Mouse (Mus musculus): Measurements from ENCODE around the gene Pus1.

GRCm38 (mm10) chr5:110779998-110780760 is at the start of gene Pus1:
- TF ChIP-seq CTCF (IDR thresholded peaks at IDR 0.05; ENCODE audit: borderline replicate concordance, insufficient read depth, low read depth, low read length), result no peak
- peak; percentile 53; the same call in 1 of the 2 replicates for TF ChIP-seq POLR2A (IDR thresholded peaks at IDR 0.05; ENCODE audit: borderline replicate concordance, insufficient read depth, low read length)
